Mouse (Mus musculus) left cerebral cortex, postnatal 14 days (tissue): ENCODE results near the gene Tlk2. TPM values are rescaled to one million over a fixed set of nuclear protein-coding genes. Genes with fewer than 3 reads are reported as not detected.

Experiments
- DNase-seq, 2 experiments: peaks; one replicate each; pipeline ENCODE4 v3.0.0; 2021 to 2022; ENCODE audit warnings: low spot score in 2 of 2, mixed read lengths in 1 of 2
- intact Hi-C: fragments of 180-260 bp; cut with DNase I; formaldehyde crosslinking; loops from one replicate; pipeline ENCODE4 v1.15.1; 2025
- total RNA-seq, 2 experiments: library from RNA; stranded (reverse); gene quantifications; 2 replicates each; pipeline ENCODE4 v1.2.3; 2021

Gene Tlk2
- total RNA-seq, 2 experiments from 2014 or later: 43.2 to 48.6 TPM

- intact Hi-C loops: no loop called here
- peak in 1 of 2 experiments; percentile 73 for DNase-seq
Measured at GRCm38 (mm10) chr11:105246369-105246768, 67.8 kb downstream of the Tlk2 start.

DNA sequence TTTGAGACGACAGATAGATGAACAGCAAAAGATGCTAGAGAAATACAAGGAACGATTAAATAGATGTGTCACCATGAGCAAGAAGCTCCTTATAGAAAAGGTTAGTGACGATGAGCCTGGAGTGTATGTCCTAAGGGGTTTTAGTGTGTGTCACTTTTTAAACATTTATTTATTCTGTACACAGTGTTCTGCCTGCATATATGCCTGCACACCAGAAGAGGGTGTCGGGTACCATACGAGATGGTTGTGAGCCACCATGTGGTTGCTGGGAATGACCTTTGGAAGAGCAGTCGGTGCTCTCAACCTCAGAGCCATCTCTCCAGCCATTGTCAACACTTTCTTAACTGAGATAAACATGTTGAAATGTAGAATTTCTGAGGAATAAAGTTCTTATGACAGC, 68.2 kb downstream of the Tlk2 start:
- intact Hi-C loops: no loop called here

DNA sequence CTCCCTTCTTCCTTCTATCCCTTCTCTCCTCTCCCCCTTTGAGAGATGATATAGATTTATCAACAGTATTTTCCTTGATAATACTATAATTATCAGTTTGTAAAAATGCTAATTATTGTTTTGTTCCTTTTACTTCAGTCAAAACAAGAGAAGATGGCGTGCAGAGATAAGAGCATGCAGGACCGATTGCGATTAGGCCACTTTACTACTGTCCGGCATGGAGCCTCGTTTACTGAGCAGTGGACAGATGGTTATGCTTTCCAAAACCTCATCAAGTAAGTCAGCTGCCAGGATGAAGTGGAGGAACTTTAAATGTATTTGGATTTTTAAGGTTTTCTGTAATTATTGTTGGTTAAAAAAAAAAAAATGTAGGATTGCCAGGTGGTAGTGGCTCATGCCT, 68.7 kb downstream of the Tlk2 start:
- no peak for DNase-seq
- intact Hi-C loops: no loop called here

More for the DNA sequence above, 68.2 kb downstream of the Tlk2 start:
- no peak for DNase-seq

DNA sequence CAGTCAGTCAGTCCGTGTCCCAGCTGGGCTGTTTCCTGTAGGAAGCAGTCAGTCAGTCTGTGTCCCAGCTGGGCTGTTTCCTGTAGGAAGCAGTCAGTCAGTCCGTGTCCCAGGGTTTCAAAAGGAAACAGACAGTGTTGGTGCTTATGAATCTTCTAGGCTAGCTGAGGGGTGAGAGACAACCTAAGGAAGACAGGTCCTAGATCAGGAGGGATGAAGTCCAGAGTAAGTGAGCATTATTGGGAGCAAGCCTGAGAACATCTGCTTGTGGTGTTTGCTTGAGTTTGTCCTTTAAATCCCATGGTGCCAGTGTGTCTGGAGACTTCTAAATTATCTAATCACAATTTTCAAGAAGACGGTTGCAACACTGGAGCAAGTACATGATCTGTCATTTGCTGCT, 81.1 kb downstream of the Tlk2 start:
- DNase-seq: no peak
- intact Hi-C loops: no loop called here

GRCm38 (mm10) chr11:105261116-105261515, 82.5 kb downstream of the Tlk2 start:
- intact Hi-C loops: no loop called here
- no peak for DNase-seq

- no peak for DNase-seq
- intact Hi-C loops: no loop called here
Measured at GRCm38 (mm10) chr11:105261601-105262351, 83.2 kb downstream of the Tlk2 start.

- DNase-seq: no peak
- intact Hi-C loops: no loop called here
Measured at GRCm38 (mm10) chr11:105264506-105264905, 85.9 kb downstream of the Tlk2 start.

GRCm38 (mm10) chr11:105264988-105265387, 86.4 kb downstream of the Tlk2 start:
- intact Hi-C loops: no loop called here
- no peak for DNase-seq

DNA sequence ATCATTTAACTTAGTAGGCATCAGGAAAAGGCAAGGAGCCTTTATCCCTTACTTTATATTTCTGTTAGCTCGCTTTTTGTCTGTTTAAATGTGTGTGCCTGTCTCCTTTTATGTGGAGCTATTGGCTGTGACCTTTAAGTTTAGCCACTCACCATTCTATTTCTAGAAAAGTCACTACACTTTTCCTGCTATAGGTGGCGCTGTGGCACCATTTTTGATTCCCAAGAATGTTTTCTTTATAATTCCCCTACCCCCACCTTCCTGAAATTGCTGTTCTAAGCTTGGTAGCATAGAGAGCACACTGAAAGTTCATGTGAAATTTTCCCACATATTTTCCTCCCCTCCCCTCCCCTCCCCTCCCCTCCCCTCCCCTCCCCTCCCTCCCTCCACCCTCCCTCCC, 91.5 kb downstream of the Tlk2 start:
- peak; percentile 64 to 75 for DNase-seq

DNA sequence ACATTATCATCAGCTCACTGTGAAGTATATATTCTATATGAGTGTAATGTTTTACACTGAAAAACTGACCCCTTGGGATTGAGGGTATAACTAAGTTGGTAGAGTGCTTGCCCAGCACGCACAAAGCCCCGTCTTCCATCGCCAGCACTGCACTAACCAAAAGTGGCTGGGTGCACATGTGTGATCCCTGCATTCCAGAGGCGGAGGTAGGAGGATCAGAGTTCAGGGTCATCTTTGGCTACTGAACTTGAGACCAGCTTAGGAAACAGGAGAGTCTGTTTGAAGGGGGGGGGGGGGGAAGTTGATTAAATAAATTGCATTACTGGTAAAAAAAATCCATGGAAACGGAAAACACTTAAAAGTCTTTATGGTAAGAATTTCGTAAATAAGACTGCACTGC, 101.8 kb downstream of the Tlk2 start:
- no peak for DNase-seq
- intact Hi-C loops: no loop called here

More for the DNA sequence above, 91.5 kb downstream of the Tlk2 start:
- intact Hi-C loops: no loop called here

DNA sequence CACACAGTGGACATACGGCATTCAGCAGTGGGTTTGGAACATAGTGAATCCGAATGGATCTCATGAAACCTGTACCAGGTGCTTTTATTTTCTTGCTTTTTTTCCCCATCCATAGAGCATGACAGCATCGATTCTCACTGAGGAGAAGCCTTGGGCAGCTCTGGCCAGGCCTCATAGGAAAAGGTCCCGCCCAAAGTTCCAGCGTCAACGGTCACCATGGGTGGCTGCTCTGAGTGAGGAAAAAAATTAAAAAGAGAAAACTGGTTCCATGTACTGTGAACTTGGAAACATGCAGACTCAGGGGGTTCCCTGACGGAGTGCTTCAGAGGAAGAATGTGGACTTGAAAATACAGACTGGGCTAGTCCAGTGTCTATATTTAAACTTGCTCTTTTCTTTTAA, 102.7 kb downstream of the Tlk2 start:
- intact Hi-C loops: no loop called here

DNA sequence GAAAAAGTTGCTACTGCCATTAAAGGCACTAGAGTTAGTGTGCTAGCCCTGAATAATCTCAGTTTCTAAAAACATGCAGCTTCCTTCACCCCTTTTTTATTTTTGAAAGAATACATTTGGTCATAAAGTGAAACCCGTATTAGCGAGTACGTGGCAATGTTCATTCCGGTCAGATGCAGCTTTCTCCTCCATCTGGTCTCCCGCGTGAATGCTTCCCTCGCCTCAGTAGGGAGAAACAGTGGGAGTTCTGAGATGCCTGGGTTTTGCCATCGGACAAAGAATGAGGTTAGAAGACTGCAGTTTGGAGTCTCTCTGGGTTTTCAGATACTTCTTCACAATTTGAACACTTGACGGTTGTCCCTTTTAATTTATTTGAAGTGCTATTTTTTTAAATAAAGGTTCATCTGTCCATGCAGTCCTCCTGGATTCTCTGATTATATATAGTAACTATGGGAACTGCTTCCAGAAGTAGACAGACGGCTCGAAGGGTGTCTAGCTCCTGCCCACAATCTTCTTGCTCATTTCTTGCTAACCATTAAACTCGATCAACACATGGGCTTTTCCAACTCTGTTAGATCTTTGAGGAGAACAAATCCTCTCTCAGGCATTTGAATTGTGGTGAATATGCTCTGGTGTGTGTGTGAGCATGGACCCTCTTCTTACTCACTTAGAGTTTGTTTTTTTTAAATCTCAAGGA, 103.3 kb downstream of the Tlk2 start:
- intact Hi-C loops: no loop called here
- DNase-seq: no peak

More for the DNA sequence above, 102.7 kb downstream of the Tlk2 start:
- DNase-seq: no peak

- DNase-seq: no peak
- intact Hi-C loops: no loop called here
Measured at GRCm38 (mm10) chr11:105282460-105282859, 103.9 kb downstream of the Tlk2 start.

GRCm38 (mm10) chr11:105283016-105283415, 104.4 kb downstream of the Tlk2 start:
- DNase-seq: no peak
- intact Hi-C loops: no loop called here

GRCm38 (mm10) chr11:105285720-105286119, 107.1 kb downstream of the Tlk2 start:
- intact Hi-C loops: no loop called here
- DNase-seq: no peak

- no peak for DNase-seq
- intact Hi-C loops: no loop called here
Measured at GRCm38 (mm10) chr11:105289403-105289802, 110.8 kb downstream of the Tlk2 start.

DNA sequence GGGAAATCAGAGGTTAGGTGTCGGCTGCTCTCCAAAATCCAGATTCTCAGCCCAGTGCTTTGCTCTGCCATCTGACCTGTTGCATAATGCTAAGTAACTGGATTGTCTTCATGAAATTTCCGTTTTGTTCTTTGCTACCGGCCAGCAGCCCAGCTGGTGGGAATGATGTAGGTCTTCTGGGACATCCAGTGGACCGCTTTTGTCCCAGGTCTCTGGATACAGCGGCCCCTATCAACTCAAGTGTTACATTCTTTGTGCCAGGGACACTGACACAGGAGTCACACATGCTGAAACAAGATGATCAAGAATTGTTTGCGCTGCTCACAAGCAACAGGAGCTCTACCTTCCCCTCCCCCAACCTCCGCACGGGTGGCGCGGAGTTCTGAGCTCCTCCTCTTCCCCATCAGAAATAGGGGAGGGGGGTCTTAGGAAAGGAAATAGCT, 113.1 kb downstream of the Tlk2 start:
- intact Hi-C loops: no loop called here
- DNase-seq: no peak

- DNase-seq: peak in 1 of 2 experiments; percentile 46
- intact Hi-C loops: no loop called here
Measured at GRCm38 (mm10) chr11:105292124-105293071, 113.8 kb downstream of the Tlk2 start, which contains the start of gene Mrc2. TSS of gene Mrc2 (plus strand) at chr11:105292643.

DNA sequence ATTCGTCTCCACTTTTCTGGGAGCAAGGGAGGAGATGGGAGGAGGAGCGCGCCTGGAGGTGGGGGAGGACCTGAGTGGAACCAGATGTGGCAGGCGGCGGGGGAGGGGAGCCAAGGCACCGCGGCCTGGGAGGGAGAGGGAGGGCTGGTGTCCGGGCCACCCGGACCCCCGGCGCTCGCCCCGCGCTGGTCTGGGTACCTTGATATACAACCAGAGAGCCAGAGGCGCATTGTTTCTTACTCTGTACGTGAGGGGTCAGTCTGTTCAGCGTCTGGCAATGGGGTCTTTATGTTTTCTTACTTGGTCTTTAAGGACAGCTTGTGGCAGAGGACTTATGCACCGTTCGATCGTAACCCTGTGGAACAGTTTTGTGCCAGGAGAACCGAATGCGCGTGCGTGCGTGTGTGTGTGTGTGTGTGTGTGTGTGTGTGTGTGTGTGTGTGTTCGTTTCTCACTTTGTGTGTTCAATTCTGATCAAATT, 114.5 kb downstream of the Tlk2 start:
- intact Hi-C loops: no loop called here

More for the DNA sequence above, 114.5 kb downstream of the Tlk2 start:
- peak in 1 of 2 experiments; percentile 42 for DNase-seq
